Mouse (Mus musculus) mature B cell (primary cell): ENCODE results near the gene Vmn1r6.
"Not testable (repeated sequence)": the region's sequence is repeated elsewhere in the genome, so short reads cannot be mapped to it uniquely, and the experiment has no call there.

ENCODE experiments used
- in situ Hi-C: fragments of 300-500 bp; cut with MboI; formaldehyde crosslinking; loops from 2 replicates; pipeline ENCODE4 v1.14.3; 2019

The Vmn1r6 gene

DNA sequence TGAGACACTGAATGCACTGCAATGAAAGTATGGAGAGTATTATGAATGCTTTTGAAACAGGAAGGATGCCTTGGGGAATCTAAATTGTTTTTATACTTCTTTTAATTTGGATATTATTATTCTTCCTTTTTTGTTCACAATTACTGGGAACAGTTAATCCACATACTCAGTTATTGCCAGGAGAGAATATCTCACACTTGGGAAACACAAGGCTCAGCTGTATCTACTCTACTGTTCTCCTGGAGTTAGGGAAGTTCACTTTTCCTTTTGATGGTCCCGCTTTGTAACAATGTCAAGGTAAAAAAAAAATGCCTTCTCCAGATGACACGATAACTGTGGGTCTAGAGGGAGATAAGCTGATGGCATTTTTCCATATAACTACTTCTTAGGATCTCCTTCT, at the start of gene Vmn1r6:
Vmn1r6 (plus strand) TSS at position 301 of the 400 bp plus-strand sequence.
- in situ Hi-C loops, result no loop called here

DNA sequence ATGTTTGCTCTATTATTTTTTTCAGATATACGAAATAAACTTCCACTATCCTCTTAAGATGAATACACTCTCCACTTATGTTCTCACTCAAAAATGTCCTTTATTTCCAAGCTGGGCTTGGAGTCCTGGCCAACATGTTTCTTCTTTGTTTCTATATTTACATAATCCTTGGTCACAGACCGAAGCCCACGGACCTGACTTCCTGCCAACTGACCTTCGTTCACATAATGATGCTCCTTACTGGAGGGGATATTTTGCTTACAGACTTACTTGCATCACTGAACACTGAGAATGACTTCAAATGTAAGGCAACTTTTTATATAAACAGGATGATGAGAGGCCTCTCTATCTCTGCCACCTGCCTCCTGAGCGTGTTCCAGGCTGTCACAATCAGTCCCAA, 40.6 kb upstream of the Vmn1r6 start:
- in situ Hi-C loops, result no loop called here

DNA sequence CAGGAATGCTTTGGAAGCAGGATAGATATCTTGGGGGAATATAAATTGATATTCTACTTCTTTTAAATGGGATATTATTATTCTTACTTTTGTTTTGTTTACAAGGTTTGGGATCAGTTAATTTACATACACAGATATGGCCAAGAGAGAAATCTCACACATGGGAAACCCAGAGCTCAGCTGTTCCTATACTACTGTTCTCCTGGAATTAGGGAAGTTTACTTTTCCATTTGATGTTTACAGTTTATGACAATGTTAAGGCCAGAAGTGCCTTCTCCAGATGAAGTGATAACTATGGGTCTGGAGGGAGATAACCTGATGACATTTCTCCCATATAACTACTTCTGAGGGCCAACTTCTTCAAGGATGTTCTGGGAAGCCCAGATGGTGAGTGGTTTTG, 27.1 kb upstream of the Vmn1r6 start, which contains the start of gene Vmn1r5:
Vmn1r5 (plus strand) TSS at position 301 of the 400 bp plus-strand sequence.
- in situ Hi-C loops, result no loop called here

DNA sequence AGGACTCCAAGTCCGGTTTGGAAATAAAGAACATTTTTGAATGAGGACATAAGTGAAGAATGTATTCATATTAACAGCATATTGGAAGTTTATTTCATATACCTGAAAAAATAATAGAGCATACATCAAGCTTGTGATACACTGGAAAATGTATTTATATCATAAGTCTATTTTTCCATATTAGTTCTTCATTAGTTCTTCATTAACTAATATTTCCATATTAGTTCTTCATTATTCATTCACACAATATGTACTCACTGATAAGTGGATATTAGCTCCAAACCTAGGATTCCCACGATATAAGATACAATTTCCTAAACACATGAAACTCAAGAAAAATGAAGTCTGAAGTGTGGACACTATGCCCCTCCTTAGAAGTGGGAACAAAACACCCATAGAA, 28.2 kb downstream of the Vmn1r6 start, which contains the start of gene Vmn1r7:
Vmn1r7 (minus strand) TSS at position 101 of the 400 bp plus-strand sequence.
- in situ Hi-C loops, result not testable (repeated sequence)

DNA sequence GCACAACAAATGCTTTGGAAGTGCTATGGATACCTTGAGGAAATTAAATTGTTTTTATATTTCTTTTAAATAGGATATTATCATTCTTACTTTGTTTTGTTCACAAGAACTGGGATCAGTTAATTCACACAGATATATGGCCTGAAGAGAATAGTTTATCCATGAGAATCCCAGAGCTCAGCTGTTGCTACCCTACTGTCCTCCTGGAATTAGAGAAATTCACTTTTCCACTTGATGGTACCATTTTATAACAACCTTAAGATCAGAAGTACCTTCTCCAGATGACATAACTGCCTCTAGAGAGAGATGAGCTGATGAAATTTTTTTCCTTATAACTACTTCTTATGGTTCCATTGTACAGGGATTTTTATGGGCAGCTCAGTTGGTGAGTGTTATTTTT, 34.9 kb downstream of the Vmn1r6 start, which contains the start of gene Vmn1r8:
Vmn1r8 (plus strand) TSS at position 301 of the 400 bp plus-strand sequence.
- in situ Hi-C loops, result no loop called here

DNA sequence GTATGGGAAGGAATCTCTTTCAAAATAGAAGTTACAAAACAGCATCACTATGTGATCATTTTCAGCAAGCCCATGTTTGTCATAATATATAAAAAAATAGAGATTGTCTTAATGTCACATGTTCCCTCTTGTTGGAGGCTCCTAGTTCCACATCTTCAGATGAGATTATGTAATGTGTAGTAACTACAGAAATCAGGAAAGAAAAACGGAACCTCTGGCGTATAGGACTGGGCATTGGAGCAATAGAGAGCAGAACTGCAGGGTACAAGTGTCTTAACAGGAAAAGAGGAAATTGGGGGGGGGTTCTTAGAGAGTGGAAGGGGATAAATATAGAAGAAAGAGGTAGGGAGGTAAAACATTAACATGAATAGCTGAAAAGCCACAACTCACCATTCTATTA, 37.6 kb downstream of the Vmn1r6 start:
- in situ Hi-C loops, result no loop called here
